Comparison of ENCODE assay signal across 10 mouse cellular contexts in genomic region chr8:11283217-11283616, GRCm38 (mm10). TPM values are rescaled to one million over a fixed set of nuclear protein-coding genes. Genes with fewer than 3 reads are reported as not detected.
DNase-seq lines count a peak whose midpoint lies in the region; ATAC-seq and TF ChIP-seq lines count a peak whose summit lies in the region.
"Had no signal": no experiment of that assay in that cellular context is flagged by ENCODE, and none has a peak within 500 bp of the region (broad histone marks: within the 10 kb centered on the region; RNA-seq: fewer than 3 reads in every experiment).

No protein-coding gene starts in this region.

- H3K27me3 ChIP-seq in lung, postnatal 0 days (replicated peaks; ENCODE audit: insufficient read depth, low read length): no peaks in the 10 kb centered on the region
- H3K27me3 ChIP-seq: Patski had no signal

- peak; percentile 45 for DNase-seq in adrenal gland, postnatal 14 days
- no peak for DNase-seq in adrenal gland, adult 8-10 months
- DNase-seq in kidney, adult 18-20 months: peak; percentile 67
- DNase-seq in lung, postnatal 0 days (ENCODE audit: low spot score): peak; percentile 51
- no peak for DNase-seq in cerebellum, adult 11 months
- no peak for DNase-seq in natural killer cell, adult 2 months (ENCODE audit: low spot score in 2 of 2)
- DNase-seq: liver had no signal

- H3K9ac ChIP-seq in lung, postnatal 0 days (replicated peaks; ENCODE audit: low read depth): no peak overlapping the region

- H3K27ac ChIP-seq in brown adipose tissue, adult 24 weeks (replicated peaks; ENCODE audit: low read depth, low read length): peak overlapping the region; percentile 91
- H3K27ac ChIP-seq in lung, postnatal 0 days (ENCODE audit: low read length): peak overlapping the region; percentile 35; the same call in 1 of the 2 replicates

- peak; percentile 13; the same call in 1 of the 2 replicates for ATAC-seq in lung, postnatal 0 days
- ATAC-seq in activated CD4-positive, CD25-positive, alpha-beta regulatory T cell, adult 4 months: no peak
- ATAC-seq: Patski had no signal

- no peak for TF ChIP-seq CTCF in lung, postnatal 0 days (IDR thresholded peaks at IDR 0.05)

- TF ChIP-seq EP300 in lung, postnatal 0 days (IDR thresholded peaks at IDR 0.05): peak; percentile 47; the same call in 1 of the 2 replicates

- no peaks in the 10 kb centered on the region for H3K9me3 ChIP-seq in lung, postnatal 0 days (ENCODE audit: low read length)

- no peaks in the 10 kb centered on the region for H3K36me3 ChIP-seq in lung, postnatal 0 days (ENCODE audit: insufficient read depth, low read length)

- H3K4me1 ChIP-seq in brown adipose tissue, adult 24 weeks (ENCODE audit: control insufficient read depth, insufficient read depth, insufficient read length, low read length): peaks cover 57% of the 10 kb centered on the region
- peaks cover 50% of the 10 kb centered on the region for H3K4me1 ChIP-seq in lung, postnatal 0 days (ENCODE audit: insufficient read depth, low read depth, low read length)

- no peak overlapping the region for H3K4me3 ChIP-seq in brown adipose tissue, adult 24 weeks (ENCODE audit: insufficient read depth, low read depth, low read length)
- no peak overlapping the region for H3K4me3 ChIP-seq in lung, postnatal 0 days (ENCODE audit: low read depth, low read length)

- H3K4me2 ChIP-seq in lung, postnatal 0 days (replicated peaks; ENCODE audit: low read depth, low read length): no peak overlapping the region

- WGBS in lung, postnatal 0 days: 54% methylated on average over 10 of the region's 10 CpGs

RNA-seq across cellular contexts. Expression of gene Col4a2, which starts 29.4 kb away (rescaled TPM):
- 341 and 356 TPM in 2 replicates for total RNA-seq in adrenal gland, postnatal 14 days (2021)
- total RNA-seq in adrenal gland, adult 8-10 months (2022): 100 to 1,000 TPM; 122 to 162 (median 137) TPM
- polyA plus RNA-seq in brown adipose tissue, adult 24 weeks (2012; ENCODE audit: insufficient read depth, insufficient read length, missing spikeins): 51.1 and 77.2 TPM in 2 replicates
- 183 and 189 TPM in 2 replicates for polyA plus RNA-seq in lung, postnatal 0 days (2015; fragmentation: Nextera tagmentation; extraction: Ambion mirVana)
- polyA plus RNA-seq in activated CD4-positive, CD25-positive, alpha-beta regulatory T cell, adult 4 months (2017; shearing (Covaris generic)): not detected

RNA-seq across cellular contexts. Expression of gene Col4a1, which starts 29.4 kb away (rescaled TPM):
- total RNA-seq in adrenal gland, postnatal 14 days (2021): 574 and 650 TPM in 2 replicates
- total RNA-seq in adrenal gland, adult 8-10 months (2022): 100 to 1,000 TPM; 276 to 357 (median 298) TPM
- polyA plus RNA-seq in brown adipose tissue, adult 24 weeks (2012; ENCODE audit: insufficient read depth, insufficient read length, missing spikeins): 142 and 186 TPM in 2 replicates
- 346 and 376 TPM in 2 replicates for polyA plus RNA-seq in lung, postnatal 0 days (2015; fragmentation: Nextera tagmentation; extraction: Ambion mirVana)
- not detected for polyA plus RNA-seq in activated CD4-positive, CD25-positive, alpha-beta regulatory T cell, adult 4 months (2017; shearing (Covaris generic))

Comparison
In these comparisons a context has a peak if more than half of its experiments do, and no peak if none do; other contexts are left out.
1. DNase-seq: peak in adrenal gland, postnatal 14 days (single experiment), kidney, adult 18-20 months (single experiment) and lung, postnatal 0 days (single experiment); none in adrenal gland, adult 8-10 months (single experiment), cerebellum, adult 11 months (single experiment) and natural killer cell, adult 2 months (0 of 2).
2. RNA of gene Col4a2, which starts 29.4 kb away (polyA plus RNA-seq): 183 to 189 TPM in lung, postnatal 0 days and 51.1 to 77.2 TPM in brown adipose tissue, adult 24 weeks; not detected in activated CD4-positive, CD25-positive, alpha-beta regulatory T cell, adult 4 months; every median in the first group is over 10 times any median in the second.
3. RNA of gene Col4a1, which starts 29.4 kb away (polyA plus RNA-seq): 346 to 376 TPM in lung, postnatal 0 days and 142 to 186 TPM in brown adipose tissue, adult 24 weeks; not detected in activated CD4-positive, CD25-positive, alpha-beta regulatory T cell, adult 4 months; every median in the first group is over 100 times any median in the second.